Mouse (Mus musculus) liver, adult 2 months (tissue): ENCODE results near the gene Defb19.

Experiments
- CTCF ChIP-seq: fragments of 200-500 bp; IDR thresholded peaks from 2 replicates; pipeline ENCODE4 v1.5.1; 2011; ENCODE audit warnings: low read depth, low read length, control low read depth
- POLR2A ChIP-seq: fragments of 200-500 bp; IDR thresholded peaks from 2 replicates; pipeline ENCODE4 v1.6.1; 2011; ENCODE audit warnings: low read length, control low read depth; ENCODE audit not compliant: insufficient read depth; ENCODE audit errors: extremely low read depth

DNA sequence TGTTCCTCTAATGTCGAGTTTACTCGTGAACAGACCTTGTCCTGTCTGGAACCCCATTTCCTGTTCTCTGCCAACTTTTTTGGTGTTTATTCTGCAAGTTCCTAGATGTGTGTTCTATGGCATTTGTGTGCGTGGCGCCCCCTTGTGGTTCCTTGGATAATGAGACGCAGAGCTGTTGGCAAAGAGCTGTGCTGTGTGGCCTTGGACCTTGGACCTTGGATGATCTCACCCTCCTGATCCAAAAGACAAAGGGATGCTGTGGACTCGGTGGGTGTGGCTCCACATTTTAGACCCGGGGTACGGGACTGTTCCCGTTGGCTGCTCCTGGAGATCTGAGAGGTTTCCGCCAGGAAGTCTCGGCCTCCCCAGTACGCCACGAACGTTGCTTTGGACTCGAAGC is 23.9 kb upstream of the Defb19 start, which contains the start of gene Defb36:
- TF ChIP-seq CTCF (peak; percentile 47), POLR2A (no peak)
